Mouse (Mus musculus): Measurements from ENCODE around the gene Fkbp1b. TPM values are rescaled to one million over a fixed set of nuclear protein-coding genes. Genes with fewer than 3 reads are reported as not detected.
"Not testable (repeated sequence)": the region's sequence is repeated elsewhere in the genome, so short reads cannot be mapped to it uniquely, and the experiment has no call there.

The Fkbp1b gene
- total RNA-seq (2014; fragmentation: Nextera tagmentation) = 13.7 and 28.2 TPM in 2 replicates
- total RNA-seq (2017) = 18.2 and 35.0 TPM in 2 replicates

DNA sequence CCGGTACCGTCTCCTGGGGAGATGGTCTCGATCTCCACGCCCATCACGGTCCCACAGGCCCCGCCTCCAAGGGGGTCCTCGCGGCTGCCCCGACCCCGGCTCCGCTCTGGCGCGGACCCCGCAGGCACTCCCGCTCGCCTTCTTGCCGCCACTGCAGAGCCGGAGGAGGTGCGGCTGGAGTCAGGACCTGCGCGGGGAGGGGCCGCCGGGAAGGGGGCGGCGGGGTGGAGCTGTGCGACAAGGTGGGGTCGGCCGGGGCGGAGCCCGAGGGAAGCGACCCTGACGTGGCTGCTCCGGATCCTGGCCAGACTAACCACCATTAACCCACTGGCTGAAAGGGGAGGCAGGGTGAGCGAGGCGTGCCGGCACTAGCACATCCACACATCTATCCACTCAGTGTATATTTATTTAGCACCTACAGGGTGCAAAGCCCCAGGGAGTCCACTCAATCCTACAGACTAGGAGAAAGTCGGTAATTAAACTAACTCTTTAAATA lies at the start of gene Fkbp1b:
TSS of gene Fkbp1b (minus strand) at position 200 of the 496 bp plus-strand sequence.
- peak; percentile 53 for ATAC-seq (replicated peaks; ENCODE audit: poor library complexity, severe bottlenecking)

DNA sequence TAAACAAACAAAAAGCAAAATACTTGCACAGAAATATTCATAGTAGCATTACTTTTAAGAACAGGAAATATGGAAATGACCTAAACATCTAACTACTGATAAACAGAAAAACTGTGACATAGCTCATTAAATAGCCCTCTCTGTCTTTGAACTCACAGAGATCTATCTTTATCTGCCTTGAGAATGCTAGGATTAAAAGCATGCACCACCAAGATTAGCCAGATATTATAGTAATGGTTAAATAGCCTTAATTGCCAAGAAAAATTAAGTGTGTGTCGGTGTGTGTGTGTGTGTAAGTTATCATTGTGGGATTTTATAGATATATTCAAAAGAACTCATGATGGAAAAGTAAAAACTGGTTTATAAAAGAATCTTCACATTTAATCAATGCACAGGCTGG lies 48.5 kb upstream of the Fkbp1b start:
- ATAC-seq (replicated peaks; ENCODE audit: poor library complexity, severe bottlenecking) = no peak

DNA sequence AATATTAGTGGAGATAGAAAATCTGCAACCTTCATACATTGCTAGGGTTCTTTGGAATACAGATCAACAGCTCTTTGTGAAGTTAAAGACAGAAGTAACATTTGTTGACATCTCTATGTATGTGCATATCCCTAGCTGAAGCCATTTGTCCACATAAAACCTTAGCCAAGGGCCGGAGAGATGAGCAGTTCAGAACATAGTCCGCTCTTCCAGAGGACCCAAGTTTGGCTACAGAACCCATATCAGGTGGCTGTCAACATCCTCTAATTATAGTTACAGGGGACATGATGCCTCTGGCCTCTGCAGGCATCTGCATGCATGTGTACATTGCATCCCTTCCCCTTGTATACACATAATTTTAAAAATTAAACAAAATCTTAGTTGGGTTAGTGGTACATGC lies 47.9 kb upstream of the Fkbp1b start:
- no peak for ATAC-seq (replicated peaks; ENCODE audit: poor library complexity, severe bottlenecking)

DNA sequence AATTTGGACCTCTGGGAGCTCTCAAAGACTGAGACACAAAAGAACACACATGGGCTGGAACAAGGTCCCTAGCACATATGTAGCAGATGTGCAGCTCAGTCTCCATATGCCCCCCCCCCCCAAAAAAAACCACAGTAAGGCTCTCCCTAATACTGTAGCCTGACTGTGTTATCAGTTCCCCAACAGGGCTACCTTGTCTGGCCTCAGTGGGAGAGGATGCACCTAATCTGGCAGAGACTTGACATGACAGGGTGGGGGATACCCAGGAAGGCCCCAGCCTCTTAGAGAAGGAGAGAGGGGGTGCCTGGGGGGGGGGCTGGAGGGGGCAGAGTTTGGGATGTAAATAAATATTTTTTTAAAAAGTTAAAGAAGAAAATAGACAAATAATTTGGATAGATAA lies 47.3 kb upstream of the Fkbp1b start:
- no peak for ATAC-seq (replicated peaks; ENCODE audit: poor library complexity, severe bottlenecking)

DNA sequence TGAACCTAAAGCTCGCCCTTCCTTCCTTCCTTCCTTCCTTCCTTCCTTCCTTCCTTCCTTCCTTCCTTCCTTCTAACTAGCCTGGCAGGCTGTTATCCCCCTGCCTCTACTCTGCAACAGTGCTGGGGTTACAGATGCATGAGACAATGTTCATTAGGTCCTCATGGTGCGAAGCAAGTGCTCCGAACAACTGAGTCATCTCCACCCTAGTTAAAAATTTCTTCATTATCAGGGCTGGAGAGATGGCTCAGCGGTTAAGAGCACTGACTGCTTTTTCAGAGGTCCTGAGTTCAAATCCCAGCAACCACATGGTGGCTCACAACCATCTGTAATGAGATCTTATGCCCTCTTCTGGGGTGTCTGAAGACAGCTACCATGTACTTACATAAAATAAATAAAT lies 45.2 kb upstream of the Fkbp1b start:
- not testable (repeated sequence) for ATAC-seq (replicated peaks; ENCODE audit: poor library complexity, severe bottlenecking)

DNA sequence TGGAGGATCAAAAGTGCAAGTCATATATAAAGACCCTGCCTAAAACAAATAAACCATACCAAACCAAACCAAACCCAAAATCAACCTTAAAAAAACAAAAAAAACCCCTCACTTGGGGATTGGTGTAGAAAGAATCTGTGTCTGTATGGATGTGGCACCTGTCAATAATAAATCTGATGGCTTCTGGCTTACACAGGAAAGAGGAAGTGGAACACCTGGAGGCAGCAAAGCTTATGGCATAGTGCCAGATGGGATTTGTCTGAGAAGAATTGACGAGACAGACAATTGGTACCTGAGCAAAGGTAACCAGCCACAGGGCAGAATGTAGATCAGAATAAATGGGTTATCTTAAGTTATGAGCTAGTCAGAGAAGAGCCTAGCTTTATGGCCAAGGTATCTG lies 43.7 kb upstream of the Fkbp1b start:
- no peak for ATAC-seq (replicated peaks; ENCODE audit: poor library complexity, severe bottlenecking)

- ATAC-seq (replicated peaks; ENCODE audit: poor library complexity, severe bottlenecking) = no peak
These were observed 40.7 kb upstream of the Fkbp1b start for GRCm38 (mm10) chr12:4882086-4882485.

DNA sequence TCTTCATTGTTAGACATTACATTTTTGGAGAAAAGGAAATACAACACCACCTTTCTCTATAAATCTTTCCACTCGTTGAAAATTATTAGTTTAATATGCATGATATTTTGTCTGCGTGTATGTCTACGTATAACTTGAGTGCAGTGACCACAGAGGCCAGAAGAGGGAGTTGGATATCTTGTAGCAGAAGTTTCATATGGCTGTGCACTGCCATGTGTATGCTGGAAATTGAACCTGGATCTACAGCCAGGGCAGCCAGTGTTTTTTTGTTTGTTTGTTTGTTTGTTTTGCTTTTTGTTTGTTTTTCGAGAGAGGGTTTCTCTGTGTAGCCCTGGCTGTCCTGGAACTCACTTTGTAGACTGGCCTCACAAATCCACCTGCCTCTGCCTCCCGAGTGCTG lies 37.7 kb upstream of the Fkbp1b start:
- ATAC-seq (replicated peaks; ENCODE audit: poor library complexity, severe bottlenecking) = no peak; the same call in 1 of the 2 replicates

DNA sequence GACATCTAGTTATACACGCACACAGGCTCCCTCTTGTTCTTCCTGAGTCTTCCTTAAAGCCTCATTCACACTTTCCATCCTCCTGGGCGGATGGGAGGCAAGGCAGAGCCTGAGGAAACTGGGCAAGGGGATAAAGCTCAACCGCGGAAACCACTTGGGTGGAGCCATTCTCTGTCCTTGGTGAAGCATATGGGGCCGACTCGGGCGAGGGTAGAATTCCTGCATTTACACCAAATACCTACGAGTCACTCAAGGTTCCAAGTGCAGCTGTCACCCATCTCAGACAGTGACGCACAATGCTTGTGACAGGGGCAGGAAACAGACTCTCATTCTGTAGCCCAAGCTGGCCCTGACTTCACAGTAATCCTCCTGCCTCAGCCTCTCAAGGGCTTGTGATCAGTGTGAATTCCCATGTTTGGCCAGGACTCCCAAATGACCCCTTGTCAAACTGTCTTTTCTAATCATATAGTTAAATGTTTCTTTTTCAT lies 36.9 kb upstream of the Fkbp1b start:
- no peak for ATAC-seq (replicated peaks; ENCODE audit: poor library complexity, severe bottlenecking)

DNA sequence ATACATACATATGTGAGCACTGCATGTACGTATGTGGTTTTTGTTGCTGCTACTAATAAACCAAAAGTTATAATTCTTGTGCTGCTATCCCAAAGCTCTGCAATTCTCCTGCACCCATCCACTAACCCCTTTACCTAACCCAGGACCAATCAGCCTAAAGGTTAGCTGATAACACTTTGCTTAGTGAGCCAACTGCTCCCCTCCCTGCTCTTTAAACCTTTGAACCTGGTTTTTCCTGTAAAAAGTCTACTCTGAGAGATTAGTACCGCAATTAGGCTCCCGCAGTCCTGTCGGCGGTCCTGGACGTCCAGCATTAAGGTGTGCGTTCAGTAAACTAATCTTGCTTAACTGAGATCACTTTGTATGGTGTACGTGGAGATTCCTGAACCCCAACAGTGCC lies 34.2 kb upstream of the Fkbp1b start:
- ATAC-seq (replicated peaks; ENCODE audit: poor library complexity, severe bottlenecking) = no peak

- peak; percentile 89 for ATAC-seq (replicated peaks; ENCODE audit: poor library complexity, severe bottlenecking)
These were observed 33.0 kb upstream of the Fkbp1b start, which contains the start of gene Mfsd2b for GRCm38 (mm10) chr12:4874161-4874927. TSS of gene Mfsd2b (minus strand) at chr12:4874359.

- no peak for ATAC-seq (replicated peaks; ENCODE audit: poor library complexity, severe bottlenecking)
These were observed 32.1 kb upstream of the Fkbp1b start for GRCm38 (mm10) chr12:4873531-4873930.

DNA sequence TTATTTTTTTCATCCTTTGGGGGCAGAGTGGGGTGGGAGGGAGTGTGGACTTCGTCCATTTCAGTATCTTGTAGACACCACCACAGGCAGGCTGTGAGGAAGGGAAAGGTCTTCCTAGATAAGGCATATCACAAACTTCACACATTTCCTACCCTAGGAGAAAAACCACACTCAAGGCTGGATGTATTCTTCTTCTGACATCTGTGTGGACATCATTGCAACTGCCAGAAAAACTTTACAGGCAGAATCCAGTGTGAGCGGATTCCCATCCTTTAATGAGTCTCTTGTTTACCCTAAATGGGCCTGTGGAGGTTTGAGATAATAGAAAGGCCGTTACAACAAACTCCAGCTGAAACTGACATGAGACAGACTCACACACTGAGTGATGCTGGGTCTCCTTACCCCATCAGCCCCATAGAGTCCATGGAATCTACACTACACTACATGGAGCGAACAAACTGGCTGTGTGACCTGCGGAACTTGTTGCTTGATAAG lies 31.6 kb upstream of the Fkbp1b start:
- ATAC-seq (replicated peaks; ENCODE audit: poor library complexity, severe bottlenecking) = no peak

GRCm38 (mm10) chr12:4872273-4872672 lies 30.9 kb upstream of the Fkbp1b start:
- ATAC-seq (replicated peaks; ENCODE audit: poor library complexity, severe bottlenecking) = no peak; the same call in 1 of the 2 replicates

GRCm38 (mm10) chr12:4871260-4871659 lies 29.9 kb upstream of the Fkbp1b start:
- ATAC-seq (replicated peaks; ENCODE audit: poor library complexity, severe bottlenecking) = no peak

GRCm38 (mm10) chr12:4868924-4869323 lies 27.5 kb upstream of the Fkbp1b start:
- ATAC-seq (replicated peaks; ENCODE audit: poor library complexity, severe bottlenecking) = no peak

DNA sequence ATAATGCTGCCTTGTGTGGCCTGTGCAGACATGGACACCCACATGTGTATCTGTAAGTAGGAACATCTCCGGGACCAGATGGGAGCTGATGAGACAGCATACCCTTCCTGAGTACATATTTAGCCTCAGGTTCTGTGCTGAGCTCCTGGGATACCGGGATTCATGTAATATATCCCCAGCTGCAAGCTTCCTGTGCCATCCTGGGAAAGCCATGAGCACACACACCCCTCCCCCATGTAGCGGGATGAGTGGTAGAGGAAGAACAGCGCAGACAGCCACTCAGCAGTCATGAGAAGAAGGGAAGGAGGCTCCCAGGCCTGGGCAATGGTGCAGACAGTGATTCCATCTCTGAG lies 22.9 kb upstream of the Fkbp1b start:
- ATAC-seq (replicated peaks; ENCODE audit: poor library complexity, severe bottlenecking) = no peak

DNA sequence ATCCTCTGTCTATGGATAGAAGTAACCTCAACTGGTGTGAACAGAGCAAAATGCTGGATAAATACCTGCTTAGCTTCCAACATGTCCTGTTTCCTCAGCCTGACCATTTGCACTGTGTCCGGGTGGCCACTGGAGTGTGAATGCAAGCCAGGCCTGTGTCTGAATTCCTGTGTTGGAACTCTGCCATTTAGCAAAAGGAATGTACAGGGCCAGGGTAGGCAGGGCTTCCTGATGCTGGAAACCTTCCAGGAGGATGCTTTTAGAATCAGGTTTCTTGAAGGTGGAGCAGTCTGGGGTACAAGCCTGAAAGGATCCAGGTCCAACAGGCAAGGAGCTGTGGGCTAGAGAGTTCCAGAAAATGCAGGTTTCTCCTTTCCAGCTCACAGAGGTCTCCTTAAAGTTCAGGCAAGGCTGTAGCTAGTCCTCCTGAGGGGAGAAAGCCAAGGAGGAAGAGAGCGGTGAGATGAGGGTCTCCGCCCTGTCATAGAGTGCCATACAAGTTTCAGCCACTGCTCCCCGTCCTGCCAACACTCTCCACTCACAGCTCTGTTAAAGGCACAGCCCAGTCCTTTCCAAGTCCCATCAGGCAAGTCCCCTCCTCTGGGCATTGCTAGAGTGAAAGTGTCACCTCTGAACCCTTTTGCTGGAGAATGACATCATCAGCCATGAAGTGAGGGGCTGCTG lies 22.4 kb upstream of the Fkbp1b start:
- ATAC-seq (replicated peaks; ENCODE audit: poor library complexity, severe bottlenecking) = no peak

- 0 out of 2 replicates have a peak, but pooled peaks have one; percentile 41 for ATAC-seq (replicated peaks; ENCODE audit: poor library complexity, severe bottlenecking)
These were observed 21.3 kb upstream of the Fkbp1b start for GRCm38 (mm10) chr12:4862672-4863071.

GRCm38 (mm10) chr12:4859241-4859914 lies 18.0 kb upstream of the Fkbp1b start:
- peak; percentile 74 for ATAC-seq (replicated peaks; ENCODE audit: poor library complexity, severe bottlenecking)

DNA sequence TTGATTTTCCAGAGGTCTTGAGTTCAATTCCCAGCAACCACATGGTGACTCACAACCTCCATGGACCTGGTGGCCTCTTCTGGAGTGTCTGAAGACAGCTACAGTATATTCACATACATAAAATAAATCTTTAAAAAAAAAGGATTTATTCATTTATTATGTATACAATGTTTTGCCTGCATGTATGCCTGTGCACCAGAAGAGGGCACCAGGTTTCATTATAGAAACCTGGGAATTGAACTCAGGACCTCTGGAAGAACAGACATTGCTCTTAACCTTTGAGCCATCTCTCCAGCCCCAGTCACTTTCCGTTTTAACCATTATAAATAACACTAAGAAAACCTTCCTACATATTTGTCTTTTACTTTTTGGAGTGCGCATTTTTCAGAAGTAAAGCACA lies 15.4 kb upstream of the Fkbp1b start:
- no peak for ATAC-seq (replicated peaks; ENCODE audit: poor library complexity, severe bottlenecking)
